Mouse (Mus musculus): ENCODE data around the gene Cep152.

Gene Cep152

DNA sequence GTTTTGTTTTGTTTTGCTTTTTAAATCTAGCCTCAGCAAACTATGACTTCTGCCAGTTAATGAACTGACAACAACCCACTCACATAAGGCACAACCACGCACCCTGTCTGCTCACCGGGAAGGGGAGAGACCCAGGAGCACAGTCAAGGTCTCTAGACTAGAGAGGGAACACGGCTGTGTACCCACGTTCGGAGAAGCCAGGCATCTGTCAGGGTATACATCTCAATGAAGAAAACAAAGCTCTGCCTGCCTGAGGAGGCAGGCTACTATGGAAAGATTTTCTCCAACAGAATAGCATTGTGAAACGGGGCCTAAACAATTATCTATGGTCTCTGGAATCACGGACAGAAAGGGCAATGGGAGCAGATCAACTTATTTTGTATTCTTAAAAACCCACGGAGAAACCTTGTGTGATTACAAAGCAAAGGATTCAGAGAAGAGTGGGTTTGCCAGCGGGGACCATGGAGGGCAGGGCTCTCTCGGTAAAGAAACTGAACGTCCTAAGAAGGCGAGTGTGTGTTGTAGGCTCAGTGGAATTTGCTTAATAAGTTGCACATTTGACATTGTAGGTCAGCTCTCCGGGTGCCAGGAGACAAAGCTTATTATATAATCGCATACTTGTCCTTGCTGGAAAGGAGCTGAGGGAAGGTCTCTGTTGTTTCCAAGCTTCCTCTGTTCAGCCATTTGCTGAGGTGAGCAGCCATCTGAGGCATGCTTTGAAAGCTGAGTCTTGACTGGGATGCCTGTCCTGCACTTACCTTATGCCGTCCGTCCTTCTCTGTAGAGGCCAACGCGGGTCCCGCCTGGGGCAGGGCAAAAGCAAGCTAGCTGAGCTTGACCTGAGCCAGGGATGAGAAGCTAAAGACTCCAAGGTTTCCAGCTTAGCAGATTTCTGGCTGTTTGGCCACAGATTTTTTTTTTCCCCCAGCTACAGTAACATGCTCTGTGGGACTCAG, 66.0 kb downstream of the Cep152 start:
- DNase-seq (ENCODE audit: low spot score) = no peak

DNA sequence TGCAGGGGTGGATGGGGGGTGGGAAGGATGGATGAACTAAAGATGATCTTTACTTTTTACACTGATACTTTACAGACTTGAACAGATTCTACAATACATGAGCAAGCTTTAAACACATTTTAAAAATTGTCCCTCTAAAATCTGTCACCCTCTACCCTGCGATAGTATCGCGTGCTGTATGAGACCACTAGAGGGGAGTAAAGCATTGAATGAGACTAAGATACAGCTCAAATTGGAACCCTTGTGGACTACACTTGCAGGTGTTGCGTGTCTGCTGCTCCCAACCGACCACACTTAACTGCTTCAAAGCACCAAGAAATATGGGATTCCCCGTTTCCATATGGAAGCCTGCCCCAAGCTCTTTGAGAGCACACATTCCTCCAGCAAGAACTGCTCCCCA, 69.1 kb downstream of the Cep152 start:
- DNase-seq (ENCODE audit: low spot score) = no peak

DNA sequence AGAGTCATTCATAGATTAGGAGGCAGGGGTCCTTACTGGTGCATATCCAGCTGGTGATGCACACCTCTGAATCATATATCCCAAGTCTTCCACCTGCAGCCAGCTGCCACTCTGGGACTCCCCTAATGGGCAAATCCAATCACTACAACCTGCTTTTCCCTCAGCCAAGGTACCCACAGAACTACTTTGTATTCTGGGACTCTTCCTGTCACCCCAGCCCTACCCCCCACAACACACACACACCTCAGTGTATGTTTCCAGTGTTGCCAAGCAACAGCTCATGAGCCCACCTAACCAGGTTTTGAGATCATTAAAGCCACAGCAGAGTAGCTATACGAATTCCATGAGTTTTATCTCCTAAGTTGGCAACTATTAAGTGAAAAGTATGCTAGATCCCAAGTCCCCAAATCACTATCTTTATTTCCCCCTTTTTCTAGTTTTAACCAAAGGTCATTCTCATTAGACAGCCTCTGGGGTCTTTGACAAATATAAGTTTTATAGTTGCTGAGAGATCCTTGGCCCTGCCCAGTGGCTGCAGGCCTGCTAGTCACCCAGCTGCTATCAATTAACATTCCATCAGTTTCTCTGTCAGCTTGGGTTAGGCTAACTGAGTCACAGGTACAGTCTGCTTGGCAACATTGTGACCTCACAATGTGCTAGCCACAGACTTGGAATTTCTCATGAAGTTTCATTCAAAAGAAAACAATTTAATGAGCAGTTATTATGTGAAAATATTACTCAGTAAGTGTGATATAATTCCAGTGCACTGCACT, 75.9 kb downstream of the Cep152 start:
- no peak for DNase-seq (ENCODE audit: low spot score)

DNA sequence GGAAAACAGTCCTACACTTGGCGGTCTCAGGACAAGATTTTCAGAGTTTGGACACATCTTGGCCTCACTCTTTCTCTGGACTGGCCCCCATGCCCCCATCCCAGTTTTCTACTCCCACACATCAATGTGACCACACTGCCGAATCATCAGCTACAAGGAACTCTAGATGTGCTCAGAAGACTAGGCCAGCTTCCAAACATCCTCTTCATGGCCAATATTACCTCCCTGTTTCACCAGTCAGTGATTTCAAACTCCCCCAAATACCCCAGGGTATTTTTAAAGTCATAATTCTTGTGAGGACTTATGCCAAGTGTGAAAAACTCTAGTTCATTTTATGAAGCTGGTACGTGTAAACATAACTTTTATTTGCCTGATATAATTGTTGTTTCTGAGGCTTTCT, 79.9 kb downstream of the Cep152 start:
- DNase-seq (ENCODE audit: low spot score) = no peak

DNA sequence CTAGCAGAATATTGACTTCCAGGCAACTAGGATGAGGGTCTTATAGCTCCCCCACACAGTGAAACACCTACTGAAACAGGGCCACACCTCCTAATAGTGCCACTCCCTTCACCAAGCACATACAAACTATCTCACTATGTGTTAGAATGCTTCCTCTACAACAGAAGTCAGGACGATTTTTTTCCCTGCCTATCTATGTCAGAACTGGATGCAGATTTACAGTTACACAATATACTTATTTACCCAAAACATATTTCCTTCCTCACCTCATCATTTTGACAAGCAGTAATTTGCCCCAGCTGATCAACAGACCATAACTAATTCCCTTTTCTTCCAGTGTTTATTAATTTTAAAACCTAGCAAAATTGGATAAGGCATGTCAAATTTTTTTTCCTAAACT, 81.3 kb downstream of the Cep152 start:
- DNase-seq (ENCODE audit: low spot score) = no peak

DNA sequence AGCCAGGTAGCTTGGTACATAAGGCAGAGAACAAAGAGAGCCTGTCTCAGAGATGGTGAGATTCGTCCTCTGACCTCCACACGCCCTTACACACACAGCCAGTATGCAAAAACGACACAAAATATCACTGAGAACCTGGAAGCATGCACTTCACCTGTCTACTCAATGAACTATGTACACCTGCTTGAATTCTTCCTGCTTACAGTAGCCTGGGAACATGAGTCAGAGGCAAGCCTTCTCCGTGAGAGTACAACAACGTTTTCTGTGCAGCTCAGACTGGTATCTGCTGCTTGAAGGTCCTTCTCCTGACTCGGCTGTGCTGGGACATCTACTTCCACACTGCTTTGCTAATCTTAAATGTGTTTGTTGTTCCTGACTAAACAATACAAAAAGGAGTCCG, 83.5 kb downstream of the Cep152 start:
- no peak for DNase-seq (ENCODE audit: low spot score)

DNA sequence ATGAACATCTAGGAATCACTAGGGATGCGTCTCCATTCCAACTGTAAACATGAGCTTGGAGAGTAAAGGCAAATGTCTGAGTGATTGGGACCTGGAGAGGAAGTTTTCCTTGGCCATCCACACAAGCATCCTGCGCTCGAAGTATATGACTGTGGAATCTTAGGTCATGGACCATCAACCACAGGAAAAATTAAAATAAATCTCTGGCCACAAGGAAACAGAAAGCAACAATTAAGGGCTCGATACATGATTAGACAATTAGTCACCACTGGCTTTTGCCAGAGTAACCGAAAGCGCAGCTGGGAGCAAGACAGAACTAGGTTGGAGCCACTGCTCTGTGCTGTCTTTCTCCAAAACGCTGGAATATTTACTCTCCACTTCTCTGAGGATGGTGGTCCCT, 84.3 kb downstream of the Cep152 start:
- DNase-seq (ENCODE audit: low spot score) = no peak

DNA sequence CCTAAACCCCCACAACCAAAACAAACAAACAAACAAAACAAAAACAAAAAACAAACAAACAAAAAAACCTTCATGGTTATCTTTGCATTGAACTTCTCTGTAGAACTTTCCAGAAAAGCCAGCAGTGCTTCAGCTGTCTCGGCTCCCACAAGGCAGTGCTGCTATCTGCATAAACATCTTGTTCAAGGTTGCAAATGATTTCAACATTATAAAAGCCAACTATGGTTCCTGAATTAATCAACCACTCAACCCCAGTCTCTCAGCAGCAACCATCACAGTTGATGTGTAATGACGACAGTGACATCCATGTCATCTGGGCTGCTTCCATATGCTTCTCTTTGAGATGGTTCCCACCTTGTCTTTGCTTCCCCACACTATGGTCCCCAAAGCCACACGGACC, 85.3 kb downstream of the Cep152 start:
- no peak for DNase-seq (ENCODE audit: low spot score)

DNA sequence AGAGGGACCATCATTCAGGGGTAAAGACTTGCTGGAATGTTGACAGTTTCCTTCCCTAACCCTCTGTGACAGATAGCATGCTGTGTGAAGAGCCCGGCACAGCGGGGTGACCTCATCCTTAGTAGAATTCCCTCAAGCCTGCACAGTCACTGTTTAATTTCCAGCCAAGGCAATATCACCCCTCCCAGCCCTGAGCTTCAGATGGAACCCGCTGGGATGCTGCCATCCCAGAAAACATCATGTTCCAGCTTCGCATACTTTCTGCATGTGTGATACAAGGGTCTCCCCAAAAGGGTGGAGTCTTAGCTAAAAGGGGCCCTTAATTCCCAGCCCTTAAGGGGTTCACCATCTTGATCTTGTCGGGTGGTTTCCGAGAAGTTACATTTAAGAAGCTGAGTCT, 94.2 kb downstream of the Cep152 start:
- no peak for DNase-seq (ENCODE audit: low spot score)

DNA sequence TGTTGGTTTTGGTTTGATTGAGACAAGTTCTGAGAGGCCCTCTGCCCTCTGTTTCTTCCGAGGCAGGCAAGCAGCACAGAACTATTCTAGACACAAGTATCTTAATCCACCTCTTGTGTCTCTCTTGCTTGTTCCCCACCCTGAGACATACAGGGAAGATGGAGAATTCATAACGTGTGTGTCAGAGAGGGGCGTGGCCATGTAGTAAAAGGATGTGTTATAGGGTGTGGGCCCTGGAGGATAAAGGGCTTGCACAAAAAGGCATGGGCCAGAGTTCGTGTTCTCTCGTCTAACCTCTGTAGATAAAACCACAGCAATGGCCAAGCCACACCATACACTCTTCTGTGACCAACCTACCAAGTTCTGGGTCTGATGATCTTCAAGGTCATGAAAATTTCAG, 98.3 kb downstream of the Cep152 start:
- DNase-seq (ENCODE audit: low spot score) = no peak

DNA sequence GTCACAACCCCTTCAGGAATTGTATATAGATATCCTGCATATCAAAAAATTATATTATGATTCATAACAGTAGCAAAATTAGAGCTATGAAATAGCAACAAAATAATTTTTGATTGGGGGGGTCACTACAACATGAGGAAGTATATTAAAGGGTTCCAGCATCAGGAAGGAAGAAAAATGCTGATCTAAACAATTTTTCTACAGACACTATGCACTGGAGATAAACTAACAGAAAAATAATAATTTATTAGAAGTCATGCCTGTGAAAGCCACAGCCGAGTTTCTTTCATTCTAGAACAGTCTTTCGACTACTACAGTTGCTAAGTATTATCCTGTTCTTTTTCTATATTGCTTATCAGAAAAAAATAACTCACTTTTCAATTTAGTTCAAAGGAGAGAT, 99.4 kb downstream of the Cep152 start:
- no peak for DNase-seq (ENCODE audit: low spot score)

DNA sequence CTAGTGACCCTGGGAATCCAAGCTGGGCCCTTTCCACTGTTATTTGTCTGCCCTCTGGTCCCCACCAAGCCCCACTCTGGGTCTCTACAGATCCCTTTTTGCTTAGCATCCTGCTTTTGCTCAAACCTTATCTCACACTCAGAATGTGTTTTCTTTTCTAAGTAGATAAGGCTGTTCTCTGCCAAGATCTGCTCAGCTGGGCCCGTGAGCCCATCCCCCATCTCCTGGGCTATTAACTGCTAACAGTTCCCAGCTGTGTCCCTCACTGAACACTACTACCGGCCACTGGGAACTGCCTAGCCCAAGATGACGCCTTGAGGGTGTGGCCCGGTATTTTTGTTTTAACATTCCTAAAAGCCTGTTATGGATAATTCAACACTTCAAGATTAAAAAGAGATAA, 108.3 kb downstream of the Cep152 start:
- DNase-seq (ENCODE audit: low spot score) = no peak

DNA sequence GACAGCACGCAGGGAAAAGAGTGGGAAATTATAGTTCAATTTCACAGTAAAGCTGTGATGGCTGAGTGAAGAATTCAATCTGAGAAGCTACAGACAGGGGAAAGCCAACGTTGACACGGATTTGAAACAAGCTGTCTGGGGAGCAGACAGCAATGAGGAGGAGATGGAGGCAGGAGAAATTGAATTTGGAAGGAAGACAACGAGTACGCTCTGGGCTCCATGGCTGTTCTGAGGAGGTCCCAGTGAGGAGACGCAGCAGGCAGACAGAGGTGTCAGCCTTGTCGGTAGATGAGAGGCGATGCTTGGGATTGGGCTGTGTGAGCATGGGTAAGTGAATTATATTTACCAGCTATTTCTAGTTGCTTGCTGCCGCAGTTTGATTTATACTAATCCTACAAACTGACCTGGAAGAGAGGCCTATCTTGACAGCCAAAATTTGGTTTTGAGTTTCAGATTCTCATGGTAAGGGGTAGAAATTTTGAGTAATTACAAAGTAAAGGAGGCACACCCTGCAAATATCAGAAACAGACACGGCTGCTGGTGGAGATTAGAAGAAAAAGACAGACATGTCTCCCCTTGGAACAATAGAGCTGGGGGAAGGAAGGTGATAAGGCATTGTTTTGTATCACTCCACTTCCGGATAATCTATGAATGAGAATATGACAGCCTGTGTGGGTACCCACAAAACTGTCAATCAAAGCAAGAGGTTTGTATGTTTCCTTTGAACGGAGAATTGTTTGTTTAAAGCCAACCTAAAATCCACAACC, 109.4 kb downstream of the Cep152 start:
- no peak for DNase-seq (ENCODE audit: low spot score)

DNA sequence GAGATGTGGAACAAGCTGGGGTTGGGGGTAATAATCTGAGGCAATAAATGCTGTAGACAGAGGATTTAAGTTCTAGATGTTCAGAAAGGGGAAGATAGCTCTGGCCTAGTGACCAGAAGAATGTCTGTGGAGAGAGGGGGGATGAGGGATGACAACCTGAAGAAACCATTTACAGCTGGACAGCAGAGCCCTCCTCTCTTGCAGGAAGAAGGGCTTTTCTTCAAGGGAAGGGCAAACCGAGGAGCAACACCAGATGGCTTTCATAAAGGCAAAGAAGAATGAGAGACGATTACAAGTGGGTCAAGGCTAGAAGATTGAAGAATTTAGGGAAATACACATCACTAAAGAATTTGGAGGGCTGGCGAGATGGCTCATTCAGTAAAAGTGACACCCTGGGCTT, 110.5 kb downstream of the Cep152 start:
- DNase-seq (ENCODE audit: low spot score) = no peak

Data from spleen, adult 12 weeks (tissue).